Mouse (Mus musculus) embryo, embryonic 9.5 days (tissue): Measurements from ENCODE around the gene Cdk16.
"Not testable (repeated sequence)": the region's sequence is repeated elsewhere in the genome, so short reads cannot be mapped to it uniquely, and the experiment has no call there.

Experiments used
- DNase-seq: peaks from one replicate; pipeline ENCODE4 v3.0.0-alpha.2; 2017; ENCODE audit errors: extremely low spot score

Cdk16 gene

GRCm38 (mm10) chrX:20687519-20688067 lies at the start of gene Cdk16:
Cdk16 (plus strand) TSS chrX:20687954.
- peak; percentile 76 for DNase-seq

GRCm38 (mm10) chrX:20638141-20638540 lies 49.6 kb upstream of the Cdk16 start:
- DNase-seq = no peak

- DNase-seq = no peak
Measured at GRCm38 (mm10) chrX:20644780-20645179, 43.0 kb upstream of the Cdk16 start.

GRCm38 (mm10) chrX:20657593-20657992 lies 30.2 kb upstream of the Cdk16 start:
- DNase-seq = no peak

- peak; percentile 77 for DNase-seq
Measured at GRCm38 (mm10) chrX:20658026-20658652, 29.6 kb upstream of the Cdk16 start, which contains the start of gene Uba1. Uba1 (plus strand) TSS chrX:20658326.

GRCm38 (mm10) chrX:20658891-20659406 lies 28.8 kb upstream of the Cdk16 start:
- DNase-seq = peak; percentile 16

- DNase-seq = no peak
Measured at GRCm38 (mm10) chrX:20662317-20662715, 25.4 kb upstream of the Cdk16 start.

- peak; percentile 82 for DNase-seq
Measured at GRCm38 (mm10) chrX:20662716-20663443, 24.9 kb upstream of the Cdk16 start.

GRCm38 (mm10) chrX:20663444-20663790 lies 24.3 kb upstream of the Cdk16 start:
- no peak for DNase-seq

- DNase-seq = peak; percentile 84
Measured at GRCm38 (mm10) chrX:20688068-20688547, 354 bp downstream of the Cdk16 start.

GRCm38 (mm10) chrX:20688615-20689014 lies 861 bp downstream of the Cdk16 start:
- peak; percentile 69 for DNase-seq

GRCm38 (mm10) chrX:20691566-20691965 lies 3.8 kb downstream of the Cdk16 start:
- no peak for DNase-seq

GRCm38 (mm10) chrX:20692616-20693015 lies 4.9 kb downstream of the Cdk16 start:
- no peak for DNase-seq

GRCm38 (mm10) chrX:20695842-20696241 lies 8.1 kb downstream of the Cdk16 start:
- no peak for DNase-seq

- peak; percentile 66 for DNase-seq
Measured at GRCm38 (mm10) chrX:20703741-20704290, 16.1 kb downstream of the Cdk16 start, which contains the start of gene Usp11. Usp11 (plus strand) TSS chrX:20703906.

- peak; percentile 81 for DNase-seq
Measured at GRCm38 (mm10) chrX:20704295-20705082, 16.7 kb downstream of the Cdk16 start.

- no peak for DNase-seq
Measured at GRCm38 (mm10) chrX:20705083-20705402, 17.3 kb downstream of the Cdk16 start.

- no peak for DNase-seq
Measured at GRCm38 (mm10) chrX:20728681-20729080, 40.9 kb downstream of the Cdk16 start.

GRCm38 (mm10) chrX:20730048-20730447 lies 42.3 kb downstream of the Cdk16 start:
- not testable (repeated sequence) for DNase-seq

GRCm38 (mm10) chrX:20736479-20736878 lies 48.7 kb downstream of the Cdk16 start:
- no peak for DNase-seq

GRCm38 (mm10) chrX:20748829-20749228 lies 61.1 kb downstream of the Cdk16 start:
- DNase-seq = no peak
